Mouse (Mus musculus) thymus, adult 2 months (tissue): ENCODE results near the gene Pros1. TPM values are rescaled to one million over a fixed set of nuclear protein-coding genes. Genes with fewer than 3 reads are reported as not detected.

Source experiments
- DNase-seq: peaks from one replicate; pipeline ENCODE4 v3.0.0; 2021
- H3K27ac ChIP-seq: fragments of 200-500 bp; 2 replicates; pipeline ENCODE4 v1.5.1; 2012; ENCODE audit warnings: low read length, control low read depth; ENCODE audit not compliant: control insufficient read depth, insufficient read depth
- H3K27me3 ChIP-seq: fragments of 200-500 bp; 2 replicates; pipeline ENCODE4 v1.6.1; 2012; ENCODE audit warnings: mild to moderate bottlenecking, low read length, moderate library complexity, mixed read lengths; ENCODE audit not compliant: control insufficient read depth, insufficient read depth
- H3K36me3 ChIP-seq: fragments of 200-500 bp; 2 replicates; pipeline ENCODE4 v1.6.1; 2012; ENCODE audit warnings: mild to moderate bottlenecking, low read length, moderate library complexity; ENCODE audit not compliant: control insufficient read depth, insufficient read depth
- H3K4me1 ChIP-seq: fragments of 200-500 bp; replicated peaks from 2 replicates; pipeline ENCODE4 v1.6.1; 2012; ENCODE audit warnings: low read length; ENCODE audit not compliant: control insufficient read depth, insufficient read depth
- H3K4me3 ChIP-seq: fragments of 200-500 bp; 2 replicates; pipeline ENCODE4 v1.5.1; 2012; ENCODE audit warnings: mild to moderate bottlenecking, low read length, control low read depth, moderate library complexity; ENCODE audit not compliant: control insufficient read depth, insufficient read depth
- CTCF ChIP-seq: fragments of 200-500 bp; IDR thresholded peaks from 2 replicates; pipeline ENCODE4 v1.5.1; 2012; ENCODE audit warnings: mild to moderate bottlenecking, control low read depth, low read length, moderate library complexity, borderline replicate concordance; ENCODE audit not compliant: control insufficient read depth, poor library complexity, insufficient read depth; ENCODE audit errors: extremely low read depth
- POLR2A ChIP-seq: fragments of 200-500 bp; IDR thresholded peaks from 2 replicates; pipeline ENCODE4 v1.6.1; 2012; ENCODE audit warnings: mild to moderate bottlenecking, low read length, control low read depth, moderate library complexity; ENCODE audit not compliant: control insufficient read depth, poor library complexity, insufficient read depth; ENCODE audit errors: extremely low read depth
- WGBS: fragments of 180-500 bp; shearing (Covaris S2); methylation state at CpG from one replicate; pipeline ENCODE4 v1.1.7; 2018; 5-methylcytosine and 5-hydroxymethylcytosine counted together
- polyA plus RNA-seq: library from polyadenylated mRNA; depleted of rRNA; stranded (reverse); fragments of >200 nt; gene quantifications from 2 replicates; pipeline ENCODE4 v1.2.3, GENCODE M21; 2012

The Pros1 gene
- polyA plus RNA-seq, 1 experiment = 2.8 TPM

DNA sequence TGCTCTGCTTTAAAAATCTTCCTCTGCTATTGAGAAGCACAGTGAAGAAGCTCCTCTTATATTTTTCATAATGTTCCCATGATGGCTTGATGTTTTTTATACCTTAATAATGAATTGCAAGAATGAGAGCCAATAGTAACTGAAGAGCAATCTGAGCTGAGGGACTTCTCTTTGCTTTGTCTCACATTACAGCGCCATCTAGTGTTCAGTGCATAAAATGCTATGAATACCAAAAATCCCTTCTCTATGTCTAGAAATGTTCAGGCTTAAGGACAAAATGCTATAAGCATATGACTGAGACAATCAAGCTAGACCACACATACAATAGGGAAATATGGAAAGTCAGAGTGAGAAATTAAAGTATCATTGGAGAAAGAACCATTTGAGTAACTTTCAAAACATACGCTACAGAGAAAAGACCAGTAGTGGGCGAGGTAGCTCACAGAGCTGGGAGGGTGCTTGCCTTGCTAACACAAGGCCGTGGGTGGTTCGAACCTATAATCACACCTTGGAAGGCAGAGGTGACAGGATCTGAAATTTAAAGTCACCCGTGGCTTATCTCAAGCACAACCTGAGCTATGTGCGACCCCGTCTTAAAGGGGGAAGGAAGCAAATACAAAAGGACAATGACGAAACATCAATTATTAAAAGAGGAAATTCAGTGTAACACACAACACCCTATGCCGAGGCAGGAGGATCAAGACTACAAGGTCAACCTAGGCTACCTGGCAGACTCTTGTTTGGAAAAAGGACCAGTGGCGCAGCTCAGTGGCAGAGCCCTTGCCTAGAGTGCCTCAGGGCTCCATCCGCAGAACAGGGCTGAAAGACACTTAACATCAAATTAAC lies 27.7 kb upstream of the Pros1 start:
- Histone ChIP-seq H3K36me3 (no peaks in the 10 kb centered on the region), H3K4me3 (no peak overlapping the region), H3K4me1 (no peaks in the 10 kb centered on the region), H3K27ac (no peak overlapping the region), H3K27me3 (no peaks in the 10 kb centered on the region)
- 70% methylated on average over 12 of the region's 12 CpGs for WGBS
- no peak for DNase-seq
- TF ChIP-seq POLR2A (no peak), CTCF (no peak)

DNA sequence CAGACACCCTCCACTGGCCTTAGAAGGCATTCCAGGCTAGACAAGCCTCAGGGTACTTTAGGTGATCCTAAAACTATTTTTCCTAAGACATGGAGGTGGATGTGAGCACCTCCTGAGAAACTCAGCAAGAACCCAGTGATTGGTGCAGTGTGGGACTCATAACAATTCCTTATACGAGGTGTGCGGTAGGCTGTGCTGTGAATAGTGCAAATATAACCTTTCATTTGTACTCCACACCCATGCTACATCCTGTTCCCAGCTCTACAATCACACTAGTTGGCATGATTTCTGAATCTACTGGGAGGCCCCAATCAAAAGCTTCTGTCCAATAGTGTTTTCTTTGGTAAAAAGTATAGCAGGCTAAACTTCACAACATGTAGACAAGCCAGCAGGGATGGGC lies 22.1 kb upstream of the Pros1 start:
- H3K27ac ChIP-seq = no peak overlapping the region
- no peak for DNase-seq
- WGBS = 89% methylated on average over 2 of the region's 2 CpGs
- H3K36me3 ChIP-seq = no peaks in the 10 kb centered on the region
- H3K4me3 ChIP-seq = no peak overlapping the region
- no peaks in the 10 kb centered on the region for H3K27me3 ChIP-seq
- H3K4me1 ChIP-seq = no peaks in the 10 kb centered on the region
- no peak for TF ChIP-seq POLR2A
- no peak for TF ChIP-seq CTCF

DNA sequence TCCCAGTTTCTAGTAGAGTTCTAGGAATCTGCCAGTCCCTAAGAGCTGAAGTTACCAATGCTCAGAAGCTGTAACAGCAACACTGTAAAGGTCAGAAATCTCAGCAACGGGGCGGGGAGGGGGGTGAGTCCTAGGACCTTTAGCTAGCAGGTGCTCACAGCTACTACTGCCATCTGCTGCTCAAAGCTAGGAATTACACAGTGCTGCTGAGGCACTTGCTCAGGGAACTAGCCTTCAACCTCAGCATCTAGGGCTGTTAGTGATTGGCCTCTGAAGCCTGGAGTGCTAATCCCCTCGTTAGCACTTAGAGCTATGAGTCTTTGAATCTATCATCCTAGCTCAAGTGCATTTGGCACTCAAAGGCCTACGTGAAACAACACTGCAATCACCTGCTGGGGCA lies 21.6 kb upstream of the Pros1 start:
- 27% methylated on average over 4 of the region's 4 CpGs for WGBS
- Histone ChIP-seq H3K27ac (no peak overlapping the region), H3K36me3 (no peaks in the 10 kb centered on the region), H3K4me1 (no peaks in the 10 kb centered on the region), H3K4me3 (no peak overlapping the region), H3K27me3 (no peaks in the 10 kb centered on the region)
- DNase-seq = peak; percentile 48
- TF ChIP-seq POLR2A (no peak), CTCF (peak; percentile 13; the same call in 1 of the 2 replicates)

DNA sequence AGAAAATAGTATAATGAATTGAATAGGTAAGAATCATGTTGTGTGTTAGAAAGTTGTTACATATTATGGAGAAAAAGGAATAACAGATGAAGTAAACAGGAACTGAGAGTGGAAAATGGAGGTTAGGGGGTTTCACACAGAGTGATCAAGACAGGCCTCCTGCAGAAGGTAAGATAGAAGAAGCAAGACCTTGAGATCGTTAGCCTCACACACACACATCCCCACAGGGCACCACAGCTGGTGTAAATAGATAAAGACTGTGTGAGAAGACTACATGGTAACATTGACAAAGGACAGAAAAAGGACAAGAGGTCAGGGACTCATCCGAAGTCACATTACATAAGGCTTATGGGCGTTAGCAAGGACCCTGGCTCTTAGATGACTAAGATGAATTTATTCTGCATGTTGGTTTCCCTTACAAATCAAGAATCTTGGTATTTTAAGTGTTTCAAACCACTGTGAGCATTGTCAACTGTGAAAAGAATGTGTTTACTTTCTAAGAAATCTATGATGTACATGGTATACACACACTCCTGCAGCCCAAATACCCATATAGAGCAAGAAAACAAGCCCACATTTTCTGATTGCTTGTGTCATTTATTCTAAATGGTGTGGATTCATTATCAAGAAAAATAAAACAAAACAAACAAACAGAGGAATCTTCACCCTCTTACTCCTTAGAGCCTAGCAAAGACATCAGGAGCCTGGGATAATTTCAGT lies 19.9 kb upstream of the Pros1 start:
- Histone ChIP-seq H3K4me3 (no peak overlapping the region), H3K4me1 (no peaks in the 10 kb centered on the region), H3K36me3 (no peaks in the 10 kb centered on the region), H3K27me3 (no peaks in the 10 kb centered on the region), H3K27ac (no peak overlapping the region)
- DNase-seq = no peak
- 78% methylated on average over 3 of the region's 3 CpGs for WGBS
- TF ChIP-seq CTCF (no peak), POLR2A (no peak)

DNA sequence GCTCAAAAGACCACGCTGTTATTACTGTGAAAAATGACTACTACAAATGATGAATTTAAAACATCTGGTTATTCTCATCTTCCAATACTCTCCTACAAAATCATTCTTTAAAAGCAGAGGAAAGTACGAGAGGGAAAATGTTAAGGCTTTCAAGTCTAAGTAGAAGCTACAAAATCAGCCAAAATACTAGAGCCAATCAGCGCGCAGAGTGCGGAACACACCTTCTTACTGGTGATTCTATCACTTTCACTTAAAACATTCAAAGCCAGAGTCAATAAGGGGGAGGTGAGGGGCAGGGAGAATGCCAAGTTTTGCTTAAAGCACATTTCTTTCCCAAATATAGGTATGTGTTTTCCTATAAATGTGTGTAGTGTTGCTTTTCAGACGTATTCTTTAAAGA lies 8.8 kb upstream of the Pros1 start:
- H3K4me3 ChIP-seq = no peak overlapping the region

DNA sequence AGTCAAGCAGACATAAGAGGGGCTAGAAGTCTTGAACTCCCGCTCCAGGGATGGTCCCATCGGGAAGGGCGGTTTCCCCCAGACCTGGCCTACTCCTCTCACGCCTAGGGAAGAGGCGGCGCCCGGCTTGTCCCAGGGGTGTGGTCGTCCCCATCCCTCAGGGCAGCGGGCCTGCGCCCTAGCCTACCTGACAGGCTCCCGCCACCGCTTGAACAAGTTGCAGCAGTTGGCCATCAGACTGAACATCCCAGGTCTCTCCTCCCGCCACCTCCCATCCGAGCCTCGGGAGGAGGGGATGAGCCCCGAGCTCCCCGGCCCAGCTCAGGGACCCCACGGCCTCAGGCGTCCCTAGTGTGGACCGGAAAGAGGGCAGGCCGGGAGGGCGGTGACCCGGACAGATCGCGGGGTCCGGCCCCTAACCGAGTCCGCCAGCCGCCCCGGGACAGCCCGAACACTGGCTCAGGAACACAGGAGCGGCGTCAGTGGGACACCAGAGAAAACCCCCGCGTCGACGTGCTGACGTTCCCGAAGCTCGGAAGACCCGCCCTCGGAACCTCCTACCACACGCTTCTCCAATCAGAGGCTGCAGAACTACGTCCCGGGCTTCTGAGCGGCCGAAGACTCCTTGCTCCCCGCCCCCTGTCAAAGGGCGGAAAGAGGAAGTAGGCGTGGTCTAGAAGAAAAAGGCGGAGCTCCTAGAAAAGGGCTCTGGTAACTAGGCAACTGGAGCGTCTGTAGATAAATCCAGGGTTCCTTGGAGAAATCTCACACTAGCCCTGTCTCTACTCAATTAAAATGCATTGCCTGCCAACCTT lies 7.4 kb upstream of the Pros1 start, which contains the start of gene Arl13b:
TSS of gene Arl13b (minus strand) at position 543 of the 815 bp plus-strand sequence.
- peaks cover 3% of the 10 kb centered on the region; the same call in 1 of the 2 replicates for H3K4me1 ChIP-seq
- no peaks in the 10 kb centered on the region for H3K36me3 ChIP-seq
- H3K27ac ChIP-seq = no peak within 1 kb of the TSS
- WGBS = under 1% methylated on average over 52 of the region's 52 CpGs
- TF ChIP-seq POLR2A = 0 out of 2 replicates have a peak, but pooled peaks have one; percentile 34
- TF ChIP-seq CTCF = no peak; the same call in 1 of the 2 replicates
- peak within 1 kb of the TSS; percentile 87 for H3K4me3 ChIP-seq
- no peaks in the 10 kb centered on the region for H3K27me3 ChIP-seq
- DNase-seq = peak; percentile 90

More for the DNA sequence above, 8.8 kb upstream of the Pros1 start:
- H3K27ac ChIP-seq = no peak overlapping the region
- peaks cover 3% of the 10 kb centered on the region; the same call in 1 of the 2 replicates for H3K4me1 ChIP-seq
- no peaks in the 10 kb centered on the region for H3K36me3 ChIP-seq
- WGBS = 89% methylated on average over 6 of the region's 6 CpGs
- no peak for DNase-seq
- no peaks in the 10 kb centered on the region for H3K27me3 ChIP-seq
- TF ChIP-seq POLR2A = no peak
- no peak for TF ChIP-seq CTCF
